Mouse (Mus musculus) thymus, postnatal 14 days (tissue): ENCODE results near the gene Esrrg.

ENCODE experiments used
- DNase-seq: peaks from one replicate; pipeline ENCODE4 v3.0.0; 2021

Gene Esrrg

DNA sequence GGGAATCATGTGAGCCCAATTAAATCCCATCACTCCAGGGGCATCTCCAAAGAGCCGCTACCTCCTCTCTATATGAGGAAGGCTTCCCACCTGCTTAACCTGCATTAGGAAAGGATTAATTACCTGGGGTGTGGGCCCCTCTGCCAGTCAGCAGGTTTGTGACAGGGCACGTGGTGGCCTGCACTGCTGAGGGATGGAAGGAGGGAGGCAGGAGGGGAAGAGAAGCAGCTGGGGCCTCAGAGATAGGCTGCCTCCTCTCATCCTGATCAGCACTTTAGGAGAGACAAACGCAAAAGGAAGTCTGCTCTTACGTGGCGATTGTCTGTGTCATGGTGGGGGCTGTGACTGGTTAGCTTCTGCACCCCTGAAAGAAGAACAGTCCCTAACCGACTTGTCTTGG is 555.7 kb downstream of the Esrrg start:
- no peak for DNase-seq

DNA sequence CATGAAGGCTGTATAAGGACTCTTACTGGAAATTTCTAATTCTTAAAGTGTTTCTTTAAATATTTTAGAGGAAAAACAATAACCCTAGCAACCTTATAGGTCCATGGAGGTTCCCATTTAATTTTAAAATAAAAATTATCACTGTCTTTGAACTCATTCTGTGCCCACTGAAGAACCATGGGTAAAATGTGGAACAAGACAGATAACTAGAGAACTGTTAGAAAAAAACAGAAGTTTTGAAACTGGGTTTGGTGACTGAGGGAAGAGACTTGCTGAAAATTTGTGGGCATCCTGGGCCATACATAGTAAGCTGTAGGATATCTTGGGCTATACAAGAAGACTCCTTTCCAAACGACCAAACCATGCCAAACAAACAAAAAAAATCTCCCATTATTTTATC is 565.3 kb downstream of the Esrrg start:
- no peak for DNase-seq

DNA sequence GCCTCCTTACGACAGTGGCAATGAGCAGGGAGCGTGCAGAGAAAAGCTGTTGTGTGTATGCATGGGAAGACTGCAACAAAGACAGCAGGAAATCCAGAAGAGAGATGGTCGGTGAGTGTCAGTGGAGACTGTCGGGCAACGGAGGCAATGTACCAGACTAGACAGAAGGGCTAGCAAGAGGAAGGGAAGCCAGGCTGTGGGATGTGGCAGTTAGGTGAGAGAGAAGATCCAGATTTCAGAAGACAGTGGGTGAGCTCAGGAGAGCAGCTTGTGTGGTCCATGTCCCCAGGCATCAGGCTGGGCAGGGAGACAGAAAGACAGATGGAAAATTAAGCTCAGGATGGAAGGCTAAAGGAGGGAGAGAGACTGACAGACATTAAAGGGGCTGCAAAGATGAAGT is 574.4 kb downstream of the Esrrg start:
- no peak for DNase-seq

DNA sequence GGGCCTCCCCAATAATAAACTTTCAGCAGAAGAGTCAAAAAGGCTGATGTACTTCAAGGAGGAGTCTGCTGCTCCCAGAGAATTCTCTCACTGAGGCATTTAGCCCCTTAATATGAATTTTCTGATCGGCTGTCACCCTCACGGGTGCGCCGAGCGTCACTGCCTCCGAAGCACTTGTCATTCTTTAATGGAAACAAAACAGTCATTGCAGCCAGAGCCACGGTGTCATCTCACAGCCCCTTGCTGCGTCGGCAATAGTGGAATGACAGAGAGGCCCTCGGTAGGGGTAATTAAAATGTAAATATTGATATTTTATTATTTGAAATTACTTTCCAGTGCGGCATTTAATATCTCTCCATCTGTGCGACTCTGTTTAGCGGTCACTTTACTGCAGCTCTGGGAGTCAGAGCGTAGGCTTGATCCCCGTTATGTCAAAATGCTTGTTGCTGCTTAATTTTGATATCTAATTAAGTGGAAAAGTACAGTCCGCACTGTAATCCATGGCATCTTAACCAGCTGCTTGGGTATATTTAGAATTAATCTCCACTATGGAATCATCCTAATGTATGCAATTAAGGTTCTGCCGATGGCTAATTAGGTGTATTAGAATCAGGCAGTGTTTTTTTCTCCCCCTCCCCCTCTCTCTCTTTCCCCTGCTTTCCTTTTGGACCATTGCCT is 578.0 kb downstream of the Esrrg start:
- DNase-seq = no peak

DNA sequence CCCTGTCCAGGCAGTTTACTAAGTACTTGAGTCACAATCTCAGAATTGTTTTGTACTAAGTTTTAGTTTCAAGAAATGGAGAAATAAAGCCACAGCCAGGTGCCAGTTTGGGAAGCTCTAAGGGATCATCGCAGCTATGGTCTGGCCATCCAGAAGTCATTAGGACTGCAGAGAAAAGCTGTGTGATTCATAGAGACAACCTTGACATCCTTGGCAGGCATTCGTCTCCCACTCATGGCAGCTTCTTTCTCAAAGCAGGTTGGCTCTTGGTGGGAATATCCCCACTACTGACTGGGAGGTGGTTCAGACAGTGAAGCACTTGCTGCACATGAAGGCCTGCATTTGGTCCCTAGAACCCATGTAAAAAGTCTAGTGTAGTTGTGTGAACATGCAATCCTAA is 584.4 kb downstream of the Esrrg start:
- no peak for DNase-seq

DNA sequence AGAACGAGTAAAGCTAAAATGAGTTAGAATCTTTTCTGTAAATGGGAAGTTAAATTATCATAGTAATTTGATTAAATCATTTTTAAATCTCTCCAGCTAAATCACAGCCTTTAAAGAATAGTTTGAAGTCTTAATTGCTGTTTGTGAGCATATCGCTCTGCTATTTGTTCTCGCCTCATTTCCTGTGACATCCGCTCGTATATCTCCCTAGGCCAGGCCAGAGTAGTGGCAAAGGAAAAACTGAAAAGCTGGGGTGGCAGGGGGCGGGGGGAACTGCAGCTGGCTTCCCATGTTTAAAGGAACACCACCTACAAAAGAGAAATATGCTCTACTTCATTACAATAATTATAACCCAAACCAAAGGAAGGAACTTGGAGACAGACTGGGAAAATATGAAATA is 598.8 kb downstream of the Esrrg start:
- DNase-seq = no peak

DNA sequence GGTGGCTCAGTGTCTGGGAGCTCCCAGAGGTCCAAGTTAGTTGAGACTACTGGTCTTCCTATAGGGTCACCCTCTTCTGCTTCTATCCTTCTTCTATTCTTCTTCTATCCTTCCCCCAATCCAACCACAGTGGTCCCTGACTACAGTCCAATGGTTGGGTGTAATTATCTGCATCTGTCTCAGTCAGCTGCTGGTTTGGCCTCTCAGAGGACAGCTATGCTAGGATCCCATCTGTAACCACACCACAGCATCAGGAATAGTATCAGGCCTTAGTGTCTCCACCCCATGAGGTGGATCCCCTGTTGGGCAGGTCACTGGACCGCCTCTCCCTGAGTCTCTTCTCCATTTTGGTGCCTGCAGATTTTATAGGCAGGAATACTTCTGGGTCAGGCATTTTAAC is 600.4 kb downstream of the Esrrg start:
- no peak for DNase-seq

DNA sequence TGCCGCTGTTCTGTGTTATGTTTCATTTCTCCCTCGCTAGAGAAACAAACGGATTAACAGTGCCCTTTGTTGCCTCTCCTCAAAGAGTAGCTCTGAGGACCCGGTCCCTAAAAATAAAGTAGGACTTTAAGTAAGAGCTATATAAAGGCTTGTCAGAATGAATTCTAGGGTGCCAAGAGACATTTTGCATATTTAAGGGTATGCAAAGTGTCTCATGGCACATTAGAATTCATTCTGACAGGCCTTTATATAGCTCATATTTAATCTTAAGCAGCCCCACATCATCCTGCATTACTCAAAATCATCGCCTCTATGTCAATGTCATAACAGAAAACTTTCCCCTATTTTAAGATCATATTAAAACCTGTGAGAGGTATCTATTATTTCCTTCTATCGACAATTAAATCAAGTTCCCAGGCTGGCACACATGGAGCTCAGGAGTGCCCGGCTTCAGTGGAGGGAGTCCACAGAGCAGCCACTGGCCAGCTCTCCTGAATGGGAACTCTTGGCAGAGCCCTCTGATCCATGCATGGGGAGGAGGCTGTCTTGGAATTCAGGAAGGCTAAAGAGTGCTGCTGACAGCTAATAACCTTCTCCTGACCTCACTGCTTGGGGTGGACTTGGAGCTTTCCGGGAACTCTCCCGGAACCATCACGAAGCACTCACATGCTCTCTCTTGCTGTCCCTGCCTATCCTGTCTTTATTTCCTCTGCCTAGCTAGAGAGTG is 606.5 kb downstream of the Esrrg start:
- DNase-seq = no peak

DNA sequence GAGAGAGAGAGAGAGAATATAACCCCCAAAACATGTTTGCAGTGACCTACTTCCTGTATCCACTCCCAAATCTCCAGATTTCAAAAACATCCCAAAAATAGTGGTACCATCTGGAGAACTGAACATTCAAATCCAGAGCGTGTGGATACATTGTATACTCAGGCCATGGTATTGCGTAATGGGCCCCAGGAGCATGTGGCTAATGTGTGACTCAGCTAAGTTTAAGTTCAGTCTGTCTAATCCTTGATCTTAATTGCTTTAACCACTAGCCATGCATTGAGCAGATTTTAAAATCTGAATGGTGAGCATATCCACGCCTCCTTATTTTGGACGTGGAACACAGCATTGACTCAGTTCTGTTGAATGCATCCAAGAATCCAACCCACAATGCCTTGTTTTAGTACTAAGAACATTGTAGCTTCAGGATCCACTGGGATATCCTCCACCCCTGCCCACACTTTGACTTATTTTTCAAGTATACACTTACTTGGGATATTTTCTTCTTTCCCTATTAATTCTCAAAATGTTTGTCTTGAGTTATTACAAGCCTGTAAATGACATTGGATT is 612.7 kb downstream of the Esrrg start:
- DNase-seq = no peak

DNA sequence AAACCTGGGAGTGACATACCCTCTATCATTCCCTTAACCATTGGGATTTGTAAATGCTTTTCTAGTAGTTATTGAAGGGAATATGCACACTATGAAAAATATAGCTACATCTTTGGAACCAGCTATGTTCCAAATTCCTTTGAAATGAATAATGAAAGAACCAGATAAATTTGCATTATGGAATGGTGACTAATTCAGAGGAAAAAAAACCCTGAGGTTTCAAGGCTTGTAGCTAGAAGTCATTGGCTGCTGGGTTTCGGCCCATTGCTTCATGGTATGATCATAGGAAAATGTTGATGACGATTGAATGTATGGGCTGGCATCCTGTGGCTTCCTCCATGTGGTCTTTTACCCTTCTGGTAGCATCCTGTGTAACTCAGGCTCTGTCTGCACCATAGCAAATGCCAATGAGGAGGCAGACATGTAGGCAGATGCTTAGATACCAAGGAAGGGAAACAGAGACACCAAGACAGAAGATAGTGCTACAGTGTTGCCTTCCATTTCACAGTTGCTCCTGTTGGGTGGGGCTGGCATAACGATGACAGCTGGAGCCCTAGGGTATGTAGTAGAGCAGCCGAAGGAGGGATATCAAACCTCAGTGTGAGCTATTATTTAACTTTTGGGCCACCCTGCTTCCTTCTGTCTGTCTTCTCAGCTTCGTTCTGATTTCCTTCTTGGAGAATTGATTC is 624.6 kb downstream of the Esrrg start:
- no peak for DNase-seq

DNA sequence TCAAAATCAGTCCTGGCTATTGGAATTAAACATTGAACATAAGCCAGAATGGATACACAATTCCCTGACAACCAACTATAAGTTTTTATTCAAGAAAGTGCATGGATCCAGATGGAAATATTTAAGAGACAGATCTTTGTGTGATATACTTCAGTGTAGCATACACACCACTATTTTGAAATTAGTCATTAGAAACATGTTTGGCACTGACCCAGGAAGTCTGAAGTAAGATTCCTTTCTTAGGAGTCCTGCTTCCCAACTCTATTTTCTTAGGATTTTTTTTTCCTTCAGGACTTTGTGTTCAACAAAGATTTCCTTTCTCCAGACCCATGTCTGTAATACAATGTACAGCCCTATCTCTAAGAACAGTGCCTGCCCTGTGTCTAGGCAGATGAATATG is 630.0 kb downstream of the Esrrg start:
- DNase-seq = no peak

DNA sequence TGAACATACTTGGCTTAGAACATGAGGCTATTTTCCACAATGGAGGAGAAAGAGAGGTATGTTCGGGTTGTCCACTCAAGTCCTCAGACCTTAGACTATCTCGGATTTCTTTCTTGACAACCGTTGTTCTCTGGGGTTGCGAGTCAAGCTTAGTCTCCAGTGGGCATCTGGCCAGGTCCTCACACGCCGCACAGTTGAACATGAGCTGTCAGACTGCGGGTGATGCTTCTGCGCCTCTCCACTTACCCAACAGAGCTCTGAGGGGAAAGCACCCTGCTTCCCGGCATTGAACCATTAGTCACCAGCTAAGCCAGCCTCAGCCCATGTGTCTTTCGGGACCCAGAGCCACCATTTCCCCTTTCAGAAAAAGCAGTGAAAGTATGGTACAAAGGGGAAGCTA is 633.2 kb downstream of the Esrrg start:
- no peak for DNase-seq

DNA sequence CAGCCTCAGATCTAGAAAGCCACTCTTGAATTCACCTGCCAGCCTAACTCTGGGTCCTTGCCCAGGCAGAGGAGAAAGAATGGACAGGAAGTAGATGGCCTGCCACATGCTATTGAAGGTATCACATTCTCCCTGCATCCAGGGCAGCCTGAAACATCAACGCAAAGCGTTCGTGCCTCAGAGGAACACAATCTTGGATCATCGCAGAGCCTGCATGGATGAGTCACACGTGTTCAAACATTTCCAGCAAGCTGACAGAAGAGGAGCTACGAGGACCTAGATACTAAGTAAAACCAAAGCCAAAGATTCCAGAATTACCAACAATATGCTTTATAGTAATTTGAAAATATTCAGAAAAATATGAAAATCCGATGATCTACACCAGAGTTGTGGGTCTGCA is 648.9 kb downstream of the Esrrg start:
- no peak for DNase-seq

DNA sequence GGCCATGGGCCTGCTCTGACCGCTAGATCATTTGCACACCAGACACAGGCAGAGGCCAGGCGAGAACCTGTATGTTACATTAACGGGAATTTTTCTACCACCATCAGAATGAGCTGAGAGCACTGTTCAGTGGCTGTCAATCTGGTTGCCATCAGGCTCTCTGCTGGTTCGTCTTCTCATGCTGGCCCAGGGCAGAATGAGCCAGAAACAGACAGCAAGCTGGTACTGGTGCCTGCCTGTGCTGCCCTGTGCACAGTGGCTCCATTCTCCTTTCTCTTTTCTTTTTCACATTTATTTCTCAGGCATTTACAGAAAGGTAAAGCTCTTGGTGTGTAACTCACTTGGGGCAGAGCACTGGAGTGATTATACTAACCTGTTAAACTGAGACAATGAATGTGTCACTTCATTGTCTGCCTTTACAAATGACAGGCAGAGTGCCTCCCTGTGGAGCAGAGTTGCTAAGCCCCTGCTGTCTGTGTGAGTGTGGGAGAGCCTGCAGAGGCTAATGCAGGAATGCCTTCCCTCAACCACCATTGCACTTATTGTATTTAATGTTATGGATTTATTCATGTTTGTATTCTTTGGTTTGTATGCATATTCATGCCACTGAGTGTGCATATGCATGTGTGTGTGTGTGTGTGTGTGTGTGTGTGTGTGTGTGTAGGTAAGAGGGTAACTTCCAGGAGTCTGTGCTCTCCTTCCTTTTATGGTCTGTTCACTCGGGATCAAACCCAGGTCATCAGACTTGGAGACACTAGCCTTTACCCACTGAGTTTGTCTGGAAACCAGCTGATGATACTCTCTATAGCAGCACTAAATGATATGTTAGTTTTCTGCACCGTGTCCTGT is 651.9 kb downstream of the Esrrg start:
- no peak for DNase-seq

DNA sequence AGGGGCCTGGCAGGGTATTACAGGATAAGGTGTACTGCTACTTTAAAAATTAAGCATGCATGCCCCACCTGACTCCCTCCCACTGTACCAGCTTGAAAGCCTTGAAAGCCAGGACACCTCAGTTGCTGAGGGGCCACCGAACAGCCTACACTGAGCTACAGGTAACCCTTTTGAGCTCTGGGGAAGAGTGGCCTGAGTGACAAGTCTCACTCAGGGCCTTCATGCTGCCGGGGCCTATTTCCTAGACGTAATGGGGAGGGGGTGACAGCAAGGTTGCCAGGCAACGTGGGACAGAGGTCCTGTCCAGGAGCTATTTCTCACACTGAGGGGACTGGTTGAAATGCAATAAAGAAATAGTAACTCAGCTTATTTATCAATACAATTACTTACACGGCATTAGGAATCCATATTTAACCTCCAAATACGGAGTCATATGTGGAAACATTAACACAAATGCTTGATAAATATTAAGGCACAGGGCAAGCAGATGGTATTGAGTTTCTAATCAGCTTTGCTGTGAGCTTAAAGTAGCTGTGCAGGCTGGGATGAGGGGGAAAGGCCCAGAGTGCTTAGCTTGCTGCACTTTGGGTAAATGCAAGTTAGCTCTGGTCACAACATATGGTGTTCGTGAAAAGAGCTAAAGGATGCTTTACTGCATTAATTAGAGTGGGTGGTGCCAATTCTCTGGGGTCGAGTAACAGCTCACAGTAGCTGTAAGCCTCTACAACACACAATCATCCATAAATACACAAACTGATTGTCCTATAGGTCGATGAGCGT is 653.5 kb downstream of the Esrrg start, which contains the start of gene Ush2a:
Ush2a (plus strand) TSS at position 121 of the 780 bp plus-strand sequence.
- DNase-seq = no peak
